In the genomic region with DNA sequence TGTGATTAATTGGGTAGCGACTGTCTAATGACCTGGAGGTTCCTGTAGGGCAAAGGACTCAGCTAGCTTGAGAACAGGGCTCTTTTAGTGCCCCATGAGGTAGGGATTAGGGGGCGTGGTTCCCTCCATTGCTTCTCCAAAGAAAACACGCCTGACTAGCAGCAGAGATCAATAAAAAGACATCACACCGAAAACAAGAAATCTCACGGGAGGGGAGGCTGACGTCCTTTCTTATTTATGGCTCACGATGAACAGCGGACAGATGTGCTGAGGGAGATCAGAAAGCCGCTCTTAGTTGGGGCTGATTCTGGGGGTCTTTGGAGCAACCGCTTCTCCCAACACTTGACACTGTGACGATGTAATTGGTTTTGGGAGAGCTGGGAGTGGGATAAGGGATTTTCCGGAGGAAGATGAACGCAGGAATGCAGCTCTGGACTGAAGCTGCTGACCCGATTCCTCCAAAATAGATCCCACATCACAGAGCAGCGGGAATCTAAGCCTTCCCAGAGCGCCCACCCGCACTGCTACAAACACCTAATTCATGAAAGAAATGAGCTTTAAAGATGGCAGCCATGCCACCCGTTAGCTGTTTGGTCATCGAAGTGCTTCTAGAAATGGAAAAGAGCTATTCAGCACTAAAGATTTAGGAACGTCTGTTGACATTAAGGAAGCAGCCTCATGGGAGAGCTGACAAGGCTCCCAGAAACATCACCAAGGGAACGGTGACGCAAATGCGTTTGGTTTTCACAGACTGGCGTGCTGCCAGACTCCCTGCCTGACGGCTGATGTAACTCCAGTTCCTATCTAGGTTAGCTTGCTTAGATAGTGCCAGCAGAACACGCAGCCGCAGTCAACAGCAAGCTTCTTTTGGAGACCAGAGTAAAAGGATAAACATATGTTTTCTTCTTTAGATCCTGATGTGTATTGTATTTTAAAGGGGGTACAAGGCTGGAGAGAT, we compare ENCODE assay signal across 9 mouse cellular contexts. TPM values are rescaled to one million over a fixed set of nuclear protein-coding genes. Genes with fewer than 3 reads are reported as not detected.
A peak's percentile ranks its signal among the peaks of the same experiment; 100 is the strongest.
DNase-seq lines count a peak whose midpoint lies in the region; ATAC-seq lines count a peak whose summit lies in the region.
"Had no signal": no experiment of that assay in that cellular context is flagged by ENCODE, and none has a peak within 500 bp of the region (broad histone marks: within the 10 kb centered on the region; RNA-seq: fewer than 3 reads in every experiment).

No protein-coding gene starts in this region.

- peak overlapping the region; percentile 13; the same call in 1 of the 2 replicates for H3K4me3 ChIP-seq in forebrain, embryonic 11.5 days (ENCODE audit: low read depth, low read length)
- H3K4me3 ChIP-seq in heart, embryonic 14.5 days (ENCODE audit: control insufficient read depth in 1 of 2, insufficient read depth in 1 of 2, low read depth in 1 of 2, low read length in 2 of 2) = peak overlapping the region; percentile 31 to 38
- peak overlapping the region; percentile 13 for H3K4me3 ChIP-seq in liver, embryonic 13.5 days (replicated peaks)
- H3K4me3 ChIP-seq in stomach, embryonic 14.5 days (ENCODE audit: low read depth, low read length) = 0 out of 2 replicates have a peak overlapping the region, but pooled peaks have one; percentile 5

- H3K9me3 ChIP-seq in forebrain, embryonic 11.5 days (ENCODE audit: control insufficient read depth, low read length) = no peaks in the 10 kb centered on the region
- no peaks in the 10 kb centered on the region for H3K9me3 ChIP-seq in heart, embryonic 14.5 days (ENCODE audit: control insufficient read depth, low read length)
- no peaks in the 10 kb centered on the region for H3K9me3 ChIP-seq in liver, embryonic 13.5 days (replicated peaks)
- no peaks in the 10 kb centered on the region for H3K9me3 ChIP-seq in stomach, embryonic 14.5 days (ENCODE audit: control insufficient read depth, low read depth, low read length)
- H3K9me3 ChIP-seq: G1E had no signal

- peak; percentile 96 for DNase-seq in 416B (ENCODE audit: low read depth)
- peak; percentile 74 for DNase-seq in c-Kit-positive CD71-negative TER-119-negative erythroid progenitor cells, embryonic 14.5 days (ENCODE audit: low read depth)
- peak; percentile 83 for DNase-seq in forebrain, embryonic 11.5 days (ENCODE audit: low spot score)
- DNase-seq in kidney, postnatal 25 days = peak; percentile 95
- DNase-seq in liver, embryonic 13.5 days = peak; percentile 28
- DNase-seq in neural tube, embryonic 10.5 days (ENCODE audit: extremely low spot score, low spot score) = peak; percentile 60

- 11% methylated on average over 27 of the region's 27 CpGs for WGBS in forebrain, embryonic 11.5 days
- WGBS in heart, embryonic 14.5 days = 5% methylated on average over 27 of the region's 27 CpGs
- WGBS in liver, embryonic 13.5 days (ENCODE audit: insufficient replicate concordance) = 25% methylated on average over 27 of the region's 27 CpGs
- 8% methylated on average over 27 of the region's 27 CpGs for WGBS in stomach, embryonic 14.5 days

- H3K9ac ChIP-seq in forebrain, embryonic 11.5 days (ENCODE audit: low read length) = no peak overlapping the region
- H3K9ac ChIP-seq in heart, embryonic 14.5 days (ENCODE audit: low read length) = peak overlapping the region; percentile 66
- no peak overlapping the region for H3K9ac ChIP-seq in liver, embryonic 13.5 days
- H3K9ac ChIP-seq in stomach, embryonic 14.5 days (replicated peaks; ENCODE audit: low read depth, low read length) = no peak overlapping the region

- H3K27ac ChIP-seq in forebrain, embryonic 11.5 days (ENCODE audit: low read depth, low read length) = 0 out of 2 replicates have a peak overlapping the region, but pooled peaks have one; percentile 2
- peak overlapping the region; percentile 90 to 92 for H3K27ac ChIP-seq in heart, embryonic 14.5 days (replicated peaks in 1 of 2; ENCODE audit: control insufficient read depth in 1 of 2, insufficient read depth in 1 of 2, low read depth in 2 of 2, low read length in 2 of 2)
- H3K27ac ChIP-seq in liver, embryonic 13.5 days = no peak overlapping the region
- peak overlapping the region; percentile 55; the same call in 1 of the 2 replicates for H3K27ac ChIP-seq in stomach, embryonic 14.5 days (ENCODE audit: low read length)

- no peaks in the 10 kb centered on the region for H3K36me3 ChIP-seq in forebrain, embryonic 11.5 days (ENCODE audit: control insufficient read depth, insufficient read depth, low read length)
- no peaks in the 10 kb centered on the region for H3K36me3 ChIP-seq in heart, embryonic 14.5 days (ENCODE audit: control insufficient read depth, insufficient read depth, low read length)
- H3K36me3 ChIP-seq in liver, embryonic 13.5 days = no peaks in the 10 kb centered on the region
- no peaks in the 10 kb centered on the region for H3K36me3 ChIP-seq in stomach, embryonic 14.5 days (ENCODE audit: control insufficient read depth, insufficient read depth, low read length)
- H3K36me3 ChIP-seq: G1E had no signal

- H3K27me3 ChIP-seq in forebrain, embryonic 11.5 days (ENCODE audit: control insufficient read depth, insufficient read depth, low read length) = no peaks in the 10 kb centered on the region
- no peaks in the 10 kb centered on the region for H3K27me3 ChIP-seq in heart, embryonic 14.5 days (ENCODE audit: control insufficient read depth, insufficient read depth, low read length)
- 0 out of 2 replicates have a peak, but pooled peaks cover 4% of the 10 kb centered on the region for H3K27me3 ChIP-seq in liver, embryonic 13.5 days
- no peaks in the 10 kb centered on the region for H3K27me3 ChIP-seq in stomach, embryonic 14.5 days (ENCODE audit: control insufficient read depth, insufficient read depth, low read length)

- H3K4me1 ChIP-seq in forebrain, embryonic 11.5 days (replicated peaks; ENCODE audit: control insufficient read depth, insufficient read depth, low read length) = peaks cover 5% of the 10 kb centered on the region; the same call in 1 of the 2 replicates
- H3K4me1 ChIP-seq in heart, embryonic 14.5 days (ENCODE audit: control insufficient read depth in 2 of 2, insufficient read depth in 2 of 2, low read length in 2 of 2) = peaks cover 17 to 37% of the 10 kb centered on the region in 2 experiments
- H3K4me1 ChIP-seq in liver, embryonic 13.5 days (replicated peaks) = peaks cover 7% of the 10 kb centered on the region
- peaks cover 5% of the 10 kb centered on the region; the same call in 1 of the 2 replicates for H3K4me1 ChIP-seq in stomach, embryonic 14.5 days (ENCODE audit: control insufficient read depth, insufficient read depth, low read length)

- peak overlapping the region; percentile 36 for H3K4me2 ChIP-seq in forebrain, embryonic 11.5 days (ENCODE audit: low read depth, low read length, severe bottlenecking)
- peak overlapping the region; percentile 78 for H3K4me2 ChIP-seq in heart, embryonic 14.5 days (ENCODE audit: low read length)
- H3K4me2 ChIP-seq in liver, embryonic 13.5 days = peak overlapping the region; percentile 45
- H3K4me2 ChIP-seq in stomach, embryonic 14.5 days (replicated peaks; ENCODE audit: low read depth, low read length) = peak overlapping the region; percentile 35

- ATAC-seq in forebrain, embryonic 11.5 days (replicated peaks; ENCODE audit: low FRiP score) = peak; percentile 71
- peak; percentile 73 for ATAC-seq in heart, embryonic 14.5 days (ENCODE audit: insufficient number of reproducible peaks, insufficient read depth, low FRiP score, low read depth)
- ATAC-seq in liver, embryonic 13.5 days (ENCODE audit: low read depth) = peak; percentile 59
- ATAC-seq in stomach, embryonic 14.5 days (ENCODE audit: insufficient number of reproducible peaks, insufficient read depth, low FRiP score, low read depth) = peak; percentile 76; the same call in 1 of the 2 replicates

RNA-seq across cellular contexts. Expression of a gene that starts 42.0 kb away (rescaled TPM):
- 3.1 and 3.7 TPM in 2 replicates for polyA plus RNA-seq in forebrain, embryonic 11.5 days (2014; fragmentation: Nextera tagmentation; extraction: Ambion mirVana)
- polyA plus RNA-seq in heart, embryonic 14.5 days (2014; fragmentation: Nextera tagmentation; extraction: Ambion mirVana) = 2.1 and 2.3 TPM in 2 replicates
- polyA plus RNA-seq in liver, embryonic 13.5 days (2015; fragmentation: Nextera tagmentation; extraction: Ambion mirVana) = 1.3 and 1.6 TPM in 2 replicates
- 3.8 and 4.0 TPM in 2 replicates for polyA plus RNA-seq in stomach, embryonic 14.5 days (2014; fragmentation: Nextera tagmentation; extraction: Ambion mirVana)

Comparison
In these comparisons a context has a peak if more than half of its experiments do, and no peak if none do; other contexts are left out.
1. DNase-seq: peak in every context shown above with its lines; median percentile 96 in 416B; 95 in kidney, postnatal 25 days; 83 in forebrain, embryonic 11.5 days; 74 in c-Kit-positive CD71-negative TER-119-negative erythroid progenitor cells, embryonic 14.5 days; 60 in neural tube, embryonic 10.5 days; 28 in liver, embryonic 13.5 days.